Mouse (Mus musculus) liver, postnatal 0 days (tissue): ENCODE measurements at regions not wholly inside any gene's neighbourhood (a gene's known extent, or its start where the extent isn't known, plus 50 kb on each side); places are given as distances from the start of the nearest gene placed in this dataset.

Experiments
- CTCF ChIP-seq: sonication (generic); IDR thresholded peaks from 2 replicates; pipeline ENCODE4 v1.5.1; 2016; ENCODE audit warnings: antibody characterized with exemption, low read depth
- EP300 ChIP-seq: IDR thresholded peaks from 2 replicates; pipeline ENCODE4 v1.6.1; 2016; ENCODE audit warnings: antibody characterized with exemption, low read depth, mild to moderate bottlenecking

GRCm38 (mm10) chr17:88335271-88335670 lies 105.2 kb upstream of the Foxn2 start:
- TF ChIP-seq CTCF, result no peak
- no peak for TF ChIP-seq EP300
